Mouse (Mus musculus): Measurements from ENCODE around the gene Cxcl13.

Gene Cxcl13

GRCm38 (mm10) chr5:95983797-95984486 is 27.2 kb downstream of the Cxcl13 start:
- 83% methylated on average over 5 of the region's 5 CpGs for WGBS

DNA sequence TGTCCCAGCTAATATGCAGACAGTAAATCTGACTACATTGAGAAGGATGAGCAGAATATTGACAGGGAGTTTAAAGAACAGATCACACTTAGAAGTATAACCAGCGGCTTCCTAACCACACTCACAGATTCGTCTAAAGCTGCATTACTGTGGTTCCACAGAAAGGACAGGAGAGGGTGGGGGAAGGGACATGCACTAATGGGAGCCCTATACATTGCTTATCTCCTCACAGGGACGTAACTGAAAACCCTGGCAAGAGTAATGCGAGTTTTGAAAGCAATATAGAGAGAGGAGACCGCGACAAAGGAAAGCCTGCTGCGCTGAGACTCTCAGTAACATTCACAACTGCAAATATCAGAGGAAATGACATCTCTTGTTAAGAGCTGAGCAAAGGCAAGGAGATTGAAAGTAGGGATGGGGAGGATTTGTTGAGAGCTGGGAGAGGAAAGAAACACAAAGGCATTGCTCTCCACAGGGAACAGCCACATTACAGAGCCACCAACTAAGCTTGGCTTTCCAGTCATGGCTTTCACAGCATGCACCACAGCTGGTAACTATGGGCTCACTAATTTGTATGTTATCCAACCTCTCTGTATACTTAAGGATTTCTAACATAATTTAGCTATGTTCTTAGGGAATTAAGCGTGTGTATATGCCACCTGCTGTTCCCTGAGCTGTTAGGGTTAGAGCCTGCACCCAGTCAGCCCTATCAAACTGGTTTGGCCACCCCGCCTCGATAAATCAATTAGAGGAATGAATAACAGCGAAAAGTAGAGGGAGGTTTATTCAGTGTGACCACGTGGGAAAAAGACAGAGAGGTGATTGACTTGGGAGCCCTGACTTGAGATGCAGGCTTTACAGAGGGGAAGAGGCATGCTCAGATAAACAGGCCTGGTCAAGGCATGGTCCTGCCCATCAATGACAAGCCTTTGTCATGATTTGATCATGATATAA is 34.9 kb downstream of the Cxcl13 start:
- WGBS: 32% methylated on average over 12 of the region's 12 CpGs

DNA sequence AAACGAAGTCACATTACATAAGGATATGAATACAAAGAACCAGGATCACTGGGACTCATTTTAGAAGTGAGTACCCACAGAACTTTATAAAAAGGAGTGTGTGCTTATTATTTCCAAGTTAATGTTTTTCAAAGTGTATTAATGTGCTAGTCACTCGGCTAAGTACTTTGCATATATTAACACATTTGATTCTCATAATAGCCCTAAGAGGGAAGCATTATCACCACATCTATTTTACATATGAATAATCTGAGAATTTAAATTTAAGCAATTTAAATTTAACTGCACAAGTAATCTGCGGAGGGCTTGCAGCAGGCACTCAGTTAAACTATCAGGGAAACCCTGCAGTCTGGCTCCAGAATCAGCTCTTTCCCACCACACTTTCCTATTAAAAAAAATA is 40.5 kb downstream of the Cxcl13 start:
- 31% methylated on average over 3 of the region's 3 CpGs for WGBS

GRCm38 (mm10) chr5:96008274-96008842 is 51.6 kb downstream of the Cxcl13 start:
- 78% methylated on average over 7 of the region's 7 CpGs for WGBS

DNA sequence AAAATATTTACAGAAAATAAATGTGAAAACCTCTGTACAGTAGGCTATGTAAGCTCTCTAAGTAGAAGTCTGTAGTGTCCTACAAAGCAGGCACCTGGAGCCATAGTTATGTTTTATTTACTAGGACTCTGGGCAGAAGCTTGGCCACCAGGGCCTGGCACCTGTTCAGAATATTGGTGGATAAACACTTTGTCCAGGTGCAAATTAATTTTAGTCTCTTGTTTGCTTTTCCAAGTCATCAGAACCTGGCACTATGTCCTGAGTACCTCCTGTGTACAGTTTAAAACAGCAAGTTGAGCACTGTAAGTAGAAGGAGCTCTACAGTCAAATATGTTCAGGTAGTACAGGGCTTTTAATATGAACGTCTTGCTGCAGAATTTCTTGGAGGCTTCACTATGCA is 52.3 kb downstream of the Cxcl13 start:
- WGBS: 63% methylated on average over 1 of the region's 1 CpGs

Data from cerebral cortex, adult 2 months (tissue).